Mouse (Mus musculus) hindbrain, postnatal 0 days (tissue): ENCODE measurements at regions not wholly inside any gene's neighbourhood (a gene's known extent, or its start where the extent isn't known, plus 50 kb on each side); places are given as distances from the start of the nearest gene placed in this dataset.

Experiments
- ATAC-seq: fragments of 200-750 bp; cut with Nextera tagmentation; 2 replicates; pipeline ENCODE4 v1.8.0; 2017; ENCODE audit warnings: mild to moderate bottlenecking, moderate TSS enrichment, moderate library complexity
- DNase-seq: peaks from one replicate; pipeline ENCODE4 v3.0.0-alpha.2; 2015; ENCODE audit warnings: low spot score
- H3K27ac ChIP-seq: fragments of 300-500 bp; sonication (generic); 2 replicates; pipeline ENCODE4 v1.5.1; 2014; ENCODE audit warnings: mild to moderate bottlenecking
- H3K27me3 ChIP-seq: fragments of 300-500 bp; sonication (generic); 2 replicates; pipeline ENCODE4 v1.6.1; 2014; ENCODE audit warnings: low read length, mixed read lengths; ENCODE audit not compliant: insufficient read depth
- H3K36me3 ChIP-seq: fragments of 300-500 bp; sonication (generic); 2 replicates; pipeline ENCODE4 v1.6.1; 2014; ENCODE audit warnings: low read length, mixed read lengths; ENCODE audit not compliant: insufficient read depth
- H3K4me1 ChIP-seq: fragments of 300-500 bp; sonication (generic); 2 replicates; pipeline ENCODE4 v1.6.1; 2014; ENCODE audit warnings: antibody characterized with exemption, low read length, mixed read lengths; ENCODE audit not compliant: insufficient read depth
- H3K4me2 ChIP-seq: fragments of 300-500 bp; sonication (generic); 2 replicates; pipeline ENCODE4 v1.6.1; 2014; ENCODE audit warnings: low read depth, mild to moderate bottlenecking, low read length, moderate library complexity, mixed read lengths
- H3K4me3 ChIP-seq: fragments of 300-500 bp; sonication (generic); 2 replicates; pipeline ENCODE4 v1.5.1; 2014; ENCODE audit warnings: low read length
- H3K9ac ChIP-seq: fragments of 300-500 bp; sonication (generic); replicated peaks from 2 replicates; pipeline ENCODE4 v1.6.1; 2014; ENCODE audit warnings: mild to moderate bottlenecking, low read length, moderate library complexity, mixed read lengths
- H3K9me3 ChIP-seq: fragments of 300-500 bp; sonication (generic); 2 replicates; pipeline ENCODE4 v1.6.1; 2016; ENCODE audit warnings: low read length, mixed read lengths
- CTCF ChIP-seq: IDR thresholded peaks from 2 replicates; pipeline ENCODE4 v1.5.1; 2016; ENCODE audit warnings: antibody characterized with exemption, control low read depth, low read depth
- WGBS: fragments of 180-500 bp; shearing (Covaris S2); extraction: QIAGEN DNeasy Blood & Tissue Kit; methylation state at CpG from one replicate; pipeline ENCODE4 v1.1.7; 2014; 5-methylcytosine and 5-hydroxymethylcytosine counted together

GRCm38 (mm10) chr6:116941576-116941975 lies 224.9 kb upstream of the Tmem72 start:
- DNase-seq (no peak), ATAC-seq (no peak)
- Histone ChIP-seq H3K4me3 (no peak overlapping the region), H3K4me2 (no peak overlapping the region), H3K9me3 (no peaks in the 10 kb centered on the region), H3K27ac (no peak overlapping the region), H3K4me1 (no peaks in the 10 kb centered on the region), H3K27me3 (no peaks in the 10 kb centered on the region), H3K9ac (no peak overlapping the region), H3K36me3 (no peaks in the 10 kb centered on the region)
- 69% methylated on average over 9 of the region's 9 CpGs for WGBS
- no peak for TF ChIP-seq CTCF

GRCm38 (mm10) chr6:116942696-116943095 lies 225.6 kb upstream of the Cxcl12 start:
- DNase-seq = no peak
- WGBS = 84% methylated on average over 8 of the region's 8 CpGs
- no peaks in the 10 kb centered on the region for H3K9me3 ChIP-seq
- no peak for ATAC-seq
- no peak overlapping the region for H3K4me3 ChIP-seq
- TF ChIP-seq CTCF = no peak
- H3K27ac ChIP-seq = no peak overlapping the region
- no peaks in the 10 kb centered on the region for H3K4me1 ChIP-seq
- H3K4me2 ChIP-seq = no peak overlapping the region
- H3K27me3 ChIP-seq = no peaks in the 10 kb centered on the region
- no peak overlapping the region for H3K9ac ChIP-seq
- H3K36me3 ChIP-seq = no peaks in the 10 kb centered on the region

GRCm38 (mm10) chr6:116946083-116946732 lies 222.1 kb upstream of the Cxcl12 start:
- Histone ChIP-seq H3K4me1 (no peaks in the 10 kb centered on the region), H3K9me3 (no peaks in the 10 kb centered on the region), H3K9ac (no peak overlapping the region), H3K4me3 (no peak overlapping the region), H3K4me2 (no peak overlapping the region), H3K27me3 (no peaks in the 10 kb centered on the region), H3K27ac (no peak overlapping the region), H3K36me3 (no peaks in the 10 kb centered on the region)
- TF ChIP-seq CTCF = no peak
- ATAC-seq (no peak), DNase-seq (no peak)
- WGBS = 34% methylated on average over 8 of the region's 8 CpGs

- H3K9me3 ChIP-seq = no peaks in the 10 kb centered on the region
- DNase-seq (no peak), ATAC-seq (no peak)
- H3K27ac ChIP-seq = no peak overlapping the region
- TF ChIP-seq CTCF = no peak
- 69% methylated on average over 13 of the region's 13 CpGs for WGBS
- H3K4me2 ChIP-seq = no peak overlapping the region
- H3K36me3 ChIP-seq = no peaks in the 10 kb centered on the region
- H3K4me3 ChIP-seq = no peak overlapping the region
- no peak overlapping the region for H3K9ac ChIP-seq
- H3K27me3 ChIP-seq = no peaks in the 10 kb centered on the region
- H3K4me1 ChIP-seq = no peaks in the 10 kb centered on the region
These were observed 208.7 kb upstream of the Cxcl12 start for GRCm38 (mm10) chr6:116959611-116960010.

- H3K36me3 ChIP-seq = no peaks in the 10 kb centered on the region
- H3K4me1 ChIP-seq = no peaks in the 10 kb centered on the region
- no peak overlapping the region for H3K9ac ChIP-seq
- no peak for TF ChIP-seq CTCF
- H3K4me3 ChIP-seq = no peak overlapping the region
- ATAC-seq = no peak
- H3K4me2 ChIP-seq = no peak overlapping the region
- H3K9me3 ChIP-seq = no peaks in the 10 kb centered on the region
- DNase-seq = no peak
- no peak overlapping the region for H3K27ac ChIP-seq
- WGBS = 81% methylated on average over 3 of the region's 3 CpGs
- no peaks in the 10 kb centered on the region for H3K27me3 ChIP-seq
These were observed 207.7 kb upstream of the Cxcl12 start for GRCm38 (mm10) chr6:116960641-116961040.

GRCm38 (mm10) chr6:116966436-116966835 lies 201.9 kb upstream of the Cxcl12 start:
- DNase-seq = peak; percentile 22
- TF ChIP-seq CTCF = peak; percentile 63
- no peak overlapping the region for H3K4me2 ChIP-seq
- whole genome bisulfite sequencing = 26% methylated on average over 3 of the region's 3 CpGs
- no peak for ATAC-seq
- no peaks in the 10 kb centered on the region for H3K36me3 ChIP-seq
- H3K4me3 ChIP-seq = no peak overlapping the region
- H3K9me3 ChIP-seq = no peaks in the 10 kb centered on the region
- no peaks in the 10 kb centered on the region for H3K27me3 ChIP-seq
- H3K27ac ChIP-seq = no peak overlapping the region
- H3K4me1 ChIP-seq = no peaks in the 10 kb centered on the region
- H3K9ac ChIP-seq = no peak overlapping the region

GRCm38 (mm10) chr6:116969381-116969910 lies 198.9 kb upstream of the Cxcl12 start:
- no peak overlapping the region for H3K4me2 ChIP-seq
- no peaks in the 10 kb centered on the region for H3K36me3 ChIP-seq
- H3K27ac ChIP-seq = no peak overlapping the region
- TF ChIP-seq CTCF = no peak
- WGBS = 70% methylated on average over 9 of the region's 9 CpGs
- H3K27me3 ChIP-seq = no peaks in the 10 kb centered on the region
- H3K9ac ChIP-seq = no peak overlapping the region
- H3K9me3 ChIP-seq = no peaks in the 10 kb centered on the region
- DNase-seq (no peak), ATAC-seq (no peak)
- H3K4me3 ChIP-seq = no peak overlapping the region
- no peaks in the 10 kb centered on the region for H3K4me1 ChIP-seq
